7 mouse cellular contexts compared by ENCODE assay signal in genomic region chr15:89076156-89076731, GRCm38 (mm10). TPM values are rescaled to one million over a fixed set of nuclear protein-coding genes. Genes with fewer than 3 reads are reported as not detected.
DNase-seq lines count a peak whose midpoint lies in the region; ATAC-seq and TF ChIP-seq lines count a peak whose summit lies in the region.

No protein-coding gene starts in this region.

- H3K27ac ChIP-seq in forebrain, embryonic 14.5 days (ENCODE audit: low read depth, low read length): peak overlapping the region; percentile 82
- peak overlapping the region; percentile 89 for H3K27ac ChIP-seq in hindbrain, embryonic 12.5 days
- peak overlapping the region; percentile 76 for H3K27ac ChIP-seq in limb, embryonic 13.5 days
- peak overlapping the region; percentile 93 for H3K27ac ChIP-seq in midbrain, embryonic 13.5 days
- H3K27ac ChIP-seq in stomach, embryonic 14.5 days (ENCODE audit: low read length): peak overlapping the region; percentile 76

- H3K4me1 ChIP-seq in forebrain, embryonic 14.5 days (ENCODE audit: control insufficient read depth, insufficient read depth, low read length): peaks cover 26% of the 10 kb centered on the region
- peaks cover 32% of the 10 kb centered on the region for H3K4me1 ChIP-seq in hindbrain, embryonic 12.5 days
- H3K4me1 ChIP-seq in limb, embryonic 13.5 days: peaks cover 39% of the 10 kb centered on the region
- peaks cover 41% of the 10 kb centered on the region for H3K4me1 ChIP-seq in midbrain, embryonic 13.5 days (replicated peaks)
- peaks cover 29% of the 10 kb centered on the region for H3K4me1 ChIP-seq in stomach, embryonic 14.5 days (ENCODE audit: control insufficient read depth, insufficient read depth, low read length)

- no peaks in the 10 kb centered on the region for H3K27me3 ChIP-seq in Patski
- no peaks in the 10 kb centered on the region for H3K27me3 ChIP-seq in forebrain, embryonic 14.5 days (replicated peaks; ENCODE audit: control insufficient read depth, insufficient read depth, low read length)
- H3K27me3 ChIP-seq in hindbrain, embryonic 12.5 days: peaks cover 3% of the 10 kb centered on the region; the same call in 1 of the 2 replicates
- H3K27me3 ChIP-seq in limb, embryonic 13.5 days: 0 out of 2 replicates have a peak, but pooled peaks cover 5% of the 10 kb centered on the region
- no peaks in the 10 kb centered on the region for H3K27me3 ChIP-seq in midbrain, embryonic 13.5 days
- no peaks in the 10 kb centered on the region for H3K27me3 ChIP-seq in stomach, embryonic 14.5 days (ENCODE audit: control insufficient read depth, insufficient read depth, low read length)

- peak overlapping the region; percentile 90 for H3K9ac ChIP-seq in forebrain, embryonic 14.5 days (ENCODE audit: low read length)
- H3K9ac ChIP-seq in hindbrain, embryonic 12.5 days: peak overlapping the region; percentile 94
- H3K9ac ChIP-seq in limb, embryonic 13.5 days: peak overlapping the region; percentile 92
- peak overlapping the region; percentile 89 for H3K9ac ChIP-seq in midbrain, embryonic 13.5 days (replicated peaks)
- H3K9ac ChIP-seq in stomach, embryonic 14.5 days (replicated peaks; ENCODE audit: low read depth, low read length): peak overlapping the region; percentile 89

- DNase-seq in Patski (ENCODE audit: low read depth, low spot score): no peak
- peak; percentile 78 for DNase-seq in cerebellum, adult 11 months
- peak; percentile 48 for DNase-seq in forebrain, embryonic 14.5 days (ENCODE audit: low spot score)

- H3K4me3 ChIP-seq in forebrain, embryonic 14.5 days (ENCODE audit: low read depth, low read length): peak overlapping the region; percentile 82
- H3K4me3 ChIP-seq in hindbrain, embryonic 12.5 days: peak overlapping the region; percentile 91
- H3K4me3 ChIP-seq in limb, embryonic 13.5 days: peak overlapping the region; percentile 85
- H3K4me3 ChIP-seq in midbrain, embryonic 13.5 days (replicated peaks): peak overlapping the region; percentile 81
- peak overlapping the region; percentile 83 for H3K4me3 ChIP-seq in stomach, embryonic 14.5 days (ENCODE audit: low read depth, low read length)

- no peaks in the 10 kb centered on the region for H3K9me3 ChIP-seq in forebrain, embryonic 14.5 days (replicated peaks; ENCODE audit: control insufficient read depth, low read length)
- H3K9me3 ChIP-seq in hindbrain, embryonic 12.5 days (replicated peaks): no peaks in the 10 kb centered on the region
- no peaks in the 10 kb centered on the region for H3K9me3 ChIP-seq in limb, embryonic 13.5 days
- H3K9me3 ChIP-seq in midbrain, embryonic 13.5 days: no peaks in the 10 kb centered on the region
- no peaks in the 10 kb centered on the region for H3K9me3 ChIP-seq in stomach, embryonic 14.5 days (ENCODE audit: control insufficient read depth, low read depth, low read length)

- POLR2A ChIA-PET in Patski (lab: Charles Lee): interaction anchor here (0.7 to 2.2 kb wide), 4 partner anchors 9 to 135 kb away, joined by 3 to 13 read pairs (median 3); partner anchors contain the start of gene Selenoo

- H3K36me3 ChIP-seq in forebrain, embryonic 14.5 days (ENCODE audit: control insufficient read depth, insufficient read depth, low read length): peaks cover 14% of the 10 kb centered on the region
- peaks cover 12% of the 10 kb centered on the region for H3K36me3 ChIP-seq in hindbrain, embryonic 12.5 days
- peaks cover 16% of the 10 kb centered on the region for H3K36me3 ChIP-seq in limb, embryonic 13.5 days
- H3K36me3 ChIP-seq in midbrain, embryonic 13.5 days: peaks cover 8% of the 10 kb centered on the region
- H3K36me3 ChIP-seq in stomach, embryonic 14.5 days (ENCODE audit: control insufficient read depth, insufficient read depth, low read length): peaks cover under 1% of the 10 kb centered on the region; the same call in 1 of the 2 replicates

- peak; percentile 14 for ATAC-seq in Patski
- no peak; the same call in 1 of the 2 replicates for ATAC-seq in forebrain, embryonic 14.5 days
- peak; percentile 68 for ATAC-seq in hindbrain, embryonic 12.5 days (ENCODE audit: low FRiP score)
- no peak; the same call in 1 of the 2 replicates for ATAC-seq in limb, embryonic 13.5 days (ENCODE audit: low FRiP score, low read depth)
- peak; percentile 79 for ATAC-seq in midbrain, embryonic 13.5 days
- ATAC-seq in stomach, embryonic 14.5 days (ENCODE audit: insufficient number of reproducible peaks, insufficient read depth, low FRiP score, low read depth): peak; percentile 50; the same call in 1 of the 2 replicates

- 1% methylated on average over 25 of the region's 39 CpGs for WGBS in forebrain, embryonic 14.5 days
- under 1% methylated on average over 35 of the region's 39 CpGs for WGBS in hindbrain, embryonic 12.5 days
- WGBS in limb, embryonic 13.5 days: under 1% methylated on average over 36 of the region's 39 CpGs
- WGBS in midbrain, embryonic 13.5 days: 1% methylated on average over 36 of the region's 39 CpGs
- under 1% methylated on average over 36 of the region's 39 CpGs for WGBS in stomach, embryonic 14.5 days

- H3K4me2 ChIP-seq in forebrain, embryonic 14.5 days (ENCODE audit: low read length): peak overlapping the region; percentile 93
- H3K4me2 ChIP-seq in hindbrain, embryonic 12.5 days (replicated peaks): peak overlapping the region; percentile 78
- H3K4me2 ChIP-seq in limb, embryonic 13.5 days (replicated peaks): peak overlapping the region; percentile 95
- peak overlapping the region; percentile 95 for H3K4me2 ChIP-seq in midbrain, embryonic 13.5 days (replicated peaks)
- peak overlapping the region; percentile 79 for H3K4me2 ChIP-seq in stomach, embryonic 14.5 days (replicated peaks; ENCODE audit: low read depth, low read length)

- in situ Hi-C loops in Patski (cut with MboI; ENCODE audit: low pct_unique_long_range_greater_than_20kb): no loop called here

- CTCF ChIA-PET in Patski (lab: Charles Lee): interaction anchor here (1.2 to 1.4 kb wide), 2 partner anchors 52 to 155 kb away, joined by 3 to 4 read pairs; no protein-coding TSS in a partner anchor

- no peak for TF ChIP-seq CTCF in Patski (IDR thresholded peaks at IDR 0.05)

RNA-seq across cellular contexts. Expression of gene Trabd, which starts 1.3 kb away (rescaled TPM):
- polyA plus RNA-seq in Patski (2021): 44.7 TPM
- polyA plus RNA-seq in forebrain, embryonic 14.5 days (2014; fragmentation: Nextera tagmentation; extraction: Ambion mirVana): 39.7 and 40.3 TPM in 2 replicates
- polyA plus RNA-seq in hindbrain, embryonic 12.5 days (2016; fragmentation: Nextera tagmentation; extraction: Ambion mirVana): 43.2 and 48.4 TPM in 2 replicates
- 49.4 and 51.3 TPM in 2 replicates for polyA plus RNA-seq in limb, embryonic 13.5 days (2015; fragmentation: Nextera tagmentation; extraction: Ambion mirVana)
- polyA plus RNA-seq in midbrain, embryonic 13.5 days (2015; fragmentation: Nextera tagmentation; extraction: Ambion mirVana): 36.8 and 40.7 TPM in 2 replicates
- polyA plus RNA-seq in stomach, embryonic 14.5 days (2014; fragmentation: Nextera tagmentation; extraction: Ambion mirVana): 43.9 and 47.4 TPM in 2 replicates

RNA-seq across cellular contexts. Expression of gene Selenoo, which starts 12.6 kb away (rescaled TPM):
- polyA plus RNA-seq in Patski (2021): 31.1 TPM
- 20.9 and 24.7 TPM in 2 replicates for polyA plus RNA-seq in forebrain, embryonic 14.5 days (2014; fragmentation: Nextera tagmentation; extraction: Ambion mirVana)
- polyA plus RNA-seq in hindbrain, embryonic 12.5 days (2016; fragmentation: Nextera tagmentation; extraction: Ambion mirVana): 23.9 and 24.8 TPM in 2 replicates
- polyA plus RNA-seq in limb, embryonic 13.5 days (2015; fragmentation: Nextera tagmentation; extraction: Ambion mirVana): 18.6 and 19.0 TPM in 2 replicates
- 20.2 and 23.9 TPM in 2 replicates for polyA plus RNA-seq in midbrain, embryonic 13.5 days (2015; fragmentation: Nextera tagmentation; extraction: Ambion mirVana)
- 22.0 and 22.2 TPM in 2 replicates for polyA plus RNA-seq in stomach, embryonic 14.5 days (2014; fragmentation: Nextera tagmentation; extraction: Ambion mirVana)

RNA-seq across cellular contexts. Expression of gene Panx2, which starts 16.7 kb away (rescaled TPM):
- polyA plus RNA-seq in Patski (2021): 0.12 TPM
- polyA plus RNA-seq in forebrain, embryonic 14.5 days (2014; fragmentation: Nextera tagmentation; extraction: Ambion mirVana): 2.3 and 2.7 TPM in 2 replicates
- 2.0 and 2.1 TPM in 2 replicates for polyA plus RNA-seq in hindbrain, embryonic 12.5 days (2016; fragmentation: Nextera tagmentation; extraction: Ambion mirVana)
- polyA plus RNA-seq in limb, embryonic 13.5 days (2015; fragmentation: Nextera tagmentation; extraction: Ambion mirVana): 0.68 and 0.90 TPM in 2 replicates
- 4.1 and 4.5 TPM in 2 replicates for polyA plus RNA-seq in midbrain, embryonic 13.5 days (2015; fragmentation: Nextera tagmentation; extraction: Ambion mirVana)
- 0.20 TPM in 2 replicates for polyA plus RNA-seq in stomach, embryonic 14.5 days (2014; fragmentation: Nextera tagmentation; extraction: Ambion mirVana)

RNA-seq across cellular contexts. Expression of gene Tubgcp6, which starts 46.7 kb away (rescaled TPM):
- polyA plus RNA-seq in Patski (2021): 17.6 TPM
- polyA plus RNA-seq in forebrain, embryonic 14.5 days (2014; fragmentation: Nextera tagmentation; extraction: Ambion mirVana): 15.9 and 17.0 TPM in 2 replicates
- polyA plus RNA-seq in hindbrain, embryonic 12.5 days (2016; fragmentation: Nextera tagmentation; extraction: Ambion mirVana): 22.3 and 22.8 TPM in 2 replicates
- 17.5 and 18.1 TPM in 2 replicates for polyA plus RNA-seq in limb, embryonic 13.5 days (2015; fragmentation: Nextera tagmentation; extraction: Ambion mirVana)
- 17.4 and 19.9 TPM in 2 replicates for polyA plus RNA-seq in midbrain, embryonic 13.5 days (2015; fragmentation: Nextera tagmentation; extraction: Ambion mirVana)
- 17.2 and 20.7 TPM in 2 replicates for polyA plus RNA-seq in stomach, embryonic 14.5 days (2014; fragmentation: Nextera tagmentation; extraction: Ambion mirVana)

RNA-seq across cellular contexts. Expression of gene Hdac10, which starts 52.3 kb away (rescaled TPM):
- polyA plus RNA-seq in Patski (2021): 15.0 TPM
- polyA plus RNA-seq in forebrain, embryonic 14.5 days (2014; fragmentation: Nextera tagmentation; extraction: Ambion mirVana): 18.4 and 25.4 TPM in 2 replicates
- polyA plus RNA-seq in hindbrain, embryonic 12.5 days (2016; fragmentation: Nextera tagmentation; extraction: Ambion mirVana): 18.8 and 22.0 TPM in 2 replicates
- polyA plus RNA-seq in limb, embryonic 13.5 days (2015; fragmentation: Nextera tagmentation; extraction: Ambion mirVana): 17.4 and 18.7 TPM in 2 replicates
- 25.0 and 26.0 TPM in 2 replicates for polyA plus RNA-seq in midbrain, embryonic 13.5 days (2015; fragmentation: Nextera tagmentation; extraction: Ambion mirVana)
- polyA plus RNA-seq in stomach, embryonic 14.5 days (2014; fragmentation: Nextera tagmentation; extraction: Ambion mirVana): 15.0 and 19.6 TPM in 2 replicates

Comparison
In these comparisons a context has a peak if more than half of its experiments do, and no peak if none do; other contexts are left out.
1. ATAC-seq: peak in Patski (single experiment), hindbrain, embryonic 12.5 days (single experiment), midbrain, embryonic 13.5 days (single experiment) and stomach, embryonic 14.5 days (single experiment); none in forebrain, embryonic 14.5 days (single experiment) and limb, embryonic 13.5 days (single experiment).
2. Peak in every context shown above with its lines, with median percentiles within 50 percentile points of each other: H3K27ac ChIP-seq, H3K4me2 ChIP-seq, H3K4me3 ChIP-seq and H3K9ac ChIP-seq.